Mouse (Mus musculus): Measurements from ENCODE around the gene Atp8b4. TPM values are rescaled to one million over a fixed set of nuclear protein-coding genes. Genes with fewer than 3 reads are reported as not detected.

Atp8b4 gene
- polyA plus RNA-seq, 2 experiments: 3.0 to 4.9 TPM

DNA sequence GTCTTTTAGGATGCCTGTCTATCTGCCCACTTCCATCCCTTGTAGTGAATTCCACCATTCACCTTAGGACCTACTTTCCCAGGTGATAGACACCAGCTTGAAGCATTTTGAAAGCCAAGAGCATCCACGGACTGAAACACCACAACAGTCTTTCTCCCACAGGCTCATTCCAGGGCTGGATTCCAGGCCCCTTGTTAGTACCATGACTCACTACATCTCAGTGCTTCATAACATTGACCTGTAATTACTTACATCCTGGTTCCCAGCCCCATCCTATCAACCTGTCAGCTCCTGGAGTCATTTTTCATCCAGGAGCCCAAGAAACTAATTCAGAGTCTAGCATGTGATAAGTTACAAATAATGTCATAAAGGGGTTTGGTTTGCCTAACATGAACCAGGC is 148.7 kb downstream of the Atp8b4 start:
- 62% methylated on average over 1 of the region's 1 CpGs for WGBS (ENCODE audit: insufficient replicate concordance)
- Histone ChIP-seq H3K9me3 (ENCODE audit: control insufficient read depth, low read length) (no peaks in the 10 kb centered on the region), H3K36me3 (replicated peaks; ENCODE audit: control insufficient read depth, insufficient read depth, low read depth) (no peaks in the 10 kb centered on the region), H3K4me1 (replicated peaks; ENCODE audit: control insufficient read depth in 2 of 2, insufficient read depth in 2 of 2, low read length in 1 of 2) (no peaks in the 10 kb centered on the region), H3K9ac (replicated peaks) (no peak overlapping the region), H3K27me3 (ENCODE audit: control insufficient read depth, insufficient read depth, low read length) (no peaks in the 10 kb centered on the region), H3K4me2 (ENCODE audit: low read depth) (no peak overlapping the region), H3K27ac (no peak overlapping the region), H3K4me3 (ENCODE audit: insufficient read depth in 1 of 2, low read depth in 2 of 2, low read length in 2 of 2) (no peak overlapping the region)
- ATAC-seq (ENCODE audit: insufficient read depth) (no peak), DNase-seq (ENCODE audit: low read depth in 3 of 3, low spot score in 3 of 3) (no peak)
- TF ChIP-seq EP300 (IDR thresholded peaks at IDR 0.05; ENCODE audit: low read depth): no peak
- TF ChIP-seq CTCF (IDR thresholded peaks at IDR 0.05; ENCODE audit: low read depth): no peak

DNA sequence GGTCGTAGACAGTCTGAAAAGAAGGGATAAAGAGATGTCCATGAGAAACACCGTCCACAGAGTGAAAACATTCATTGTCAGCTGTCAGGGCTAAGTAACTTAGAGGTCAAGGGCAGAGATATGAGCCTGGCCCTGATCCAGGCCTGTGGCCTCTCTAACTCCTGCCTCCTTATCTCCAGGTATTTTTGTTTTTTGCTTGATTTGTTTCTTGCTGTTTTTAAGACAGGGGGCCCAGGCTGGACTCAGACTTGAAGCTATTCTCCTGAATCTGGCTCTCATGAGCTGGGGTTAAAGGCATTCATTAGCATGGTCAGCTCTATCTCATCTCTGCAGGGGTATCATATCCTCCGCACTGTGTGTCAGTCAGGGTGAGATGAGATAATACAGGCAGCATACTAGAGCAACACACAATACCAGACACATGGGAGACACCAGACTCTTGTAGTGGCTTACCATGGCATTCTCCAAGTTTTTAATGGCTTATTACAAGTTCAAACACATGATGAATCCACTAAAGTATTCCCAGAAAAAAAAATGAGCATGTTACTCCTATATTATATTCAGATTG is 157.4 kb downstream of the Atp8b4 start:
- H3K27ac ChIP-seq: no peak overlapping the region
- no peak for DNase-seq (ENCODE audit: low read depth in 3 of 3, low spot score in 3 of 3)
- ATAC-seq (ENCODE audit: insufficient read depth): no peak

DNA sequence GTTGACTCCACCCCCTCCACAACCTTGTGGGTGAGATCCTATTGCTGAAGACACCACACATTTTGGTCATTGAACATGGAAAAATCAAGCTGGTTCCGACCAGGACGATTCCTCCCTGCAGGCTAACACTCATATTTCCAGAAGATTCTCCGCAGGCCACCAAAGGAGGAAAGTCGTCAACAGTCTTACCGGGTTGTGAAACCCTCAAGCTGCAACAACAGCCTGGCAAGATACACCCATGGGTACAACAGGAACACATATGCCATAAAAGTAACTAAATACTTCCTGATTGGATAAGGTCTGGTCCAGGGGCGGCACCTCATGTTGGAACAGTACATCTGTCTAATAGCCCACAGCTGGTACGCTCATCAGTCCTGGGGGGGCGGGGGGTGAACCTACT is 159.0 kb downstream of the Atp8b4 start:
- WGBS (ENCODE audit: insufficient replicate concordance): 73% methylated on average over 8 of the region's 8 CpGs
- DNase-seq (ENCODE audit: low read depth in 3 of 3, low spot score in 3 of 3) (no peak), ATAC-seq (ENCODE audit: insufficient read depth) (no peak)
- Histone ChIP-seq H3K27me3 (ENCODE audit: control insufficient read depth, insufficient read depth, low read length) (no peaks in the 10 kb centered on the region), H3K9me3 (ENCODE audit: control insufficient read depth, low read length) (no peaks in the 10 kb centered on the region), H3K27ac (no peak overlapping the region), H3K4me3 (ENCODE audit: insufficient read depth in 1 of 2, low read depth in 2 of 2, low read length in 2 of 2) (no peak overlapping the region), H3K4me1 (replicated peaks; ENCODE audit: control insufficient read depth in 2 of 2, insufficient read depth in 2 of 2, low read length in 1 of 2) (no peaks in the 10 kb centered on the region; a peak in 1 of 4 replicates), H3K9ac (replicated peaks) (no peak overlapping the region), H3K4me2 (ENCODE audit: low read depth) (no peak overlapping the region), H3K36me3 (replicated peaks; ENCODE audit: control insufficient read depth, insufficient read depth, low read depth) (no peaks in the 10 kb centered on the region)
- TF ChIP-seq CTCF (IDR thresholded peaks at IDR 0.05; ENCODE audit: low read depth): no peak
- TF ChIP-seq EP300 (IDR thresholded peaks at IDR 0.05; ENCODE audit: low read depth): no peak

More for the DNA sequence above, 157.4 kb downstream of the Atp8b4 start:
- TF ChIP-seq CTCF (IDR thresholded peaks at IDR 0.05; ENCODE audit: low read depth): no peak
- TF ChIP-seq EP300 (IDR thresholded peaks at IDR 0.05; ENCODE audit: low read depth): no peak
- Histone ChIP-seq H3K9me3 (ENCODE audit: control insufficient read depth, low read length) (no peaks in the 10 kb centered on the region), H3K4me3 (ENCODE audit: insufficient read depth in 1 of 2, low read depth in 2 of 2, low read length in 2 of 2) (no peak overlapping the region), H3K4me2 (ENCODE audit: low read depth) (no peak overlapping the region), H3K36me3 (replicated peaks; ENCODE audit: control insufficient read depth, insufficient read depth, low read depth) (no peaks in the 10 kb centered on the region), H3K4me1 (replicated peaks; ENCODE audit: control insufficient read depth in 2 of 2, insufficient read depth in 2 of 2, low read length in 1 of 2) (no peaks in the 10 kb centered on the region; a peak in 1 of 4 replicates), H3K27me3 (ENCODE audit: control insufficient read depth, insufficient read depth, low read length) (no peaks in the 10 kb centered on the region), H3K9ac (replicated peaks) (no peak overlapping the region)
- WGBS (ENCODE audit: insufficient replicate concordance): 35% methylated on average over 3 of the region's 3 CpGs

DNA sequence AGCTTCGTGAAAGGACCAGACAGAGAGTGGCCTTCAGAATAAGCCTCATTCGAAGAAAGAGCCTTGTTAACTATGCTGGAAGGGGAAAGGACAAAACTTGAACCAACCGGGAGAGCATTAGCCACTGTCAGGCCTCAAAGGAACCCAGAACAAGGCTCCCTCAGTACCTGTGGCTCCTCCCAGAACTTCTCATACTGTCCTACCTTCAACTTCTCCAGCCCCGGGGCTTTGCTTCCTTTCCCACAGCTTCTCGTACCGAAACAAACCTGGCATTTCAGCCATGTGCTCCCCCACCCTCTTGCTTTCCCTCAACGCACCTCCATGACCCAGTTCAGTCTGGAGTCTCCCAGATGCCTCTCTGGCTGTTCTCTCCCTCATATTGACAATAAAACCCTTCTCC is 160.3 kb downstream of the Atp8b4 start:
- Histone ChIP-seq H3K36me3 (replicated peaks; ENCODE audit: control insufficient read depth, insufficient read depth, low read depth) (no peaks in the 10 kb centered on the region), H3K4me1 (replicated peaks; ENCODE audit: control insufficient read depth in 2 of 2, insufficient read depth in 2 of 2, low read length in 1 of 2) (no peaks in the 10 kb centered on the region; a peak in 1 of 4 replicates), H3K4me3 (ENCODE audit: insufficient read depth in 1 of 2, low read depth in 2 of 2, low read length in 2 of 2) (no peak overlapping the region), H3K9ac (replicated peaks) (no peak overlapping the region), H3K27me3 (ENCODE audit: control insufficient read depth, insufficient read depth, low read length) (no peaks in the 10 kb centered on the region), H3K9me3 (ENCODE audit: control insufficient read depth, low read length) (no peaks in the 10 kb centered on the region), H3K27ac (no peak overlapping the region), H3K4me2 (ENCODE audit: low read depth) (no peak overlapping the region)
- ATAC-seq (ENCODE audit: insufficient read depth) (no peak), DNase-seq (ENCODE audit: low read depth in 3 of 3, low spot score in 3 of 3) (no peak)
- WGBS (ENCODE audit: insufficient replicate concordance): 66% methylated on average over 7 of the region's 7 CpGs
- no peak for TF ChIP-seq CTCF (IDR thresholded peaks at IDR 0.05; ENCODE audit: low read depth)
- TF ChIP-seq EP300 (IDR thresholded peaks at IDR 0.05; ENCODE audit: low read depth): no peak

DNA sequence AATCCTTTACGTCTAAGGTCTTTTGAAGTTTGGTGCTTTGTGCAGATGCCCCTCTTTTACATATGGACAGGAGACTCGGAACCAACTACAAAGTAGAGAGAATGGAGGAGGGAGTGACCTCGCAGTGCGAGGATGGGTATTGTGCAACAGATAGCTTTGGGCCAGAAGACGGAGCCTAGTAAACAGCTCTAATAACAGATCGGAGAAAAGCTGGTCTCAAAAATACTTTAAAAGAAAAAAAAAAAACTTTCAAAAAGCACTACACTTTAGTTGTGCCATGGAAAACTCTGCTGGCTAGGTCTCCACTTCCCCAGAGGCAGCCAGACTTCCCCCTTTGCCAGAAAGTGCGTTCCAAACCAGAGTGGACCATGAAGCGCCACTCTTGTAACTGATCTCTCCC is 161.0 kb downstream of the Atp8b4 start:
- Histone ChIP-seq H3K4me2 (ENCODE audit: low read depth) (no peak overlapping the region), H3K27ac (no peak overlapping the region), H3K9ac (replicated peaks) (no peak overlapping the region), H3K27me3 (ENCODE audit: control insufficient read depth, insufficient read depth, low read length) (no peaks in the 10 kb centered on the region), H3K4me3 (ENCODE audit: insufficient read depth in 1 of 2, low read depth in 2 of 2, low read length in 2 of 2) (no peak overlapping the region), H3K9me3 (ENCODE audit: control insufficient read depth, low read length) (no peaks in the 10 kb centered on the region), H3K4me1 (replicated peaks; ENCODE audit: control insufficient read depth in 2 of 2, insufficient read depth in 2 of 2, low read length in 1 of 2) (no peaks in the 10 kb centered on the region; a peak in 1 of 4 replicates), H3K36me3 (replicated peaks; ENCODE audit: control insufficient read depth, insufficient read depth, low read depth) (no peaks in the 10 kb centered on the region)
- ATAC-seq (ENCODE audit: insufficient read depth): no peak
- no peak for TF ChIP-seq EP300 (IDR thresholded peaks at IDR 0.05; ENCODE audit: low read depth)
- TF ChIP-seq CTCF (IDR thresholded peaks at IDR 0.05; ENCODE audit: low read depth): no peak
- DNase-seq (ENCODE audit: low read depth in 3 of 3, low spot score in 3 of 3): no peak
- WGBS (ENCODE audit: insufficient replicate concordance): 71% methylated on average over 8 of the region's 8 CpGs
